Mouse (Mus musculus): ENCODE measurements around the gene Pcdh9. TPM values are rescaled to one million over a fixed set of nuclear protein-coding genes. Genes with fewer than 3 reads are reported as not detected.
"Not testable (repeated sequence)": the region's sequence is repeated elsewhere in the genome, so short reads cannot be mapped to it uniquely, and the experiment has no call there.

Pcdh9 gene
- total and polyA plus RNA-seq, 2 experiments, result 0.01 to 0.37 TPM

DNA sequence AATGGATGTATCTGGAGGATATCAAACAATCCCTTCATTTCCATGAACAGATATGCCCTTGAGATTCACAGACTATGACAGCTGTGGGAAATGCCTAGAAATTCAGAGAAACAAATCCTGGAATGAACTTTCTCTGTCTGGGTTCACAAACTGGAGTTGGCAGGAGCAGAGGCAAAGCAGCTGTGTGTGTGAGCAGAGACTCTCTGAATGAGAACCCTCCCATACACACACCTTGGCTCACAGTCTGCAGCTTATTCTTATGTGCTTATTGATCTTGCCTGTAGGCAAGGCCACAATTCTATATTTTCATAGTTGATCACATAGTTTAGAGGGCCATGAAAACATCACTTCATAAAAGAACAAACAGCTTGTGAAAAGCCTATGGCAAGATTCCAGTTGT, 614.8 kb downstream of the Pcdh9 start:
- H3K36me3 ChIP-seq (ENCODE audit: control insufficient read depth, insufficient read depth, low read length), result no peaks in the 10 kb centered on the region
- H3K4me1 ChIP-seq (ENCODE audit: control insufficient read depth, insufficient read depth, low read length), result no peaks in the 10 kb centered on the region
- H3K27ac ChIP-seq (replicated peaks; ENCODE audit: insufficient read depth, low read depth, low read length), result no peak overlapping the region
- TF ChIP-seq CTCF (IDR thresholded peaks at IDR 0.05; ENCODE audit: low read depth, low read length) (no peak), POLR2A (IDR thresholded peaks at IDR 0.05; ENCODE audit: extremely low read depth, insufficient read depth, low read length) (no peak)
- no peak for DNase-seq (ENCODE audit: extremely low read depth, low read depth, low spot score)
- H3K27me3 ChIP-seq (ENCODE audit: control insufficient read depth, insufficient read depth, low read length), result no peaks in the 10 kb centered on the region
- no peaks in the 10 kb centered on the region for H3K79me2 ChIP-seq (ENCODE audit: control insufficient read depth, insufficient read depth, low read length)
- no peak overlapping the region for H3K9ac ChIP-seq (ENCODE audit: low read depth, low read length)
- no peak overlapping the region for H3K4me3 ChIP-seq (ENCODE audit: insufficient read depth, low read depth, low read length)

- H3K9ac ChIP-seq (ENCODE audit: low read depth, low read length), result no peak overlapping the region
- no peak overlapping the region for H3K4me3 ChIP-seq (ENCODE audit: insufficient read depth, low read depth, low read length)
- DNase-seq (ENCODE audit: extremely low read depth, low read depth, low spot score), result no peak
- no peaks in the 10 kb centered on the region for H3K36me3 ChIP-seq (ENCODE audit: control insufficient read depth, insufficient read depth, low read length)
- TF ChIP-seq POLR2A (IDR thresholded peaks at IDR 0.05; ENCODE audit: extremely low read depth, insufficient read depth, low read length) (no peak), CTCF (IDR thresholded peaks at IDR 0.05; ENCODE audit: low read depth, low read length) (no peak)
- H3K27me3 ChIP-seq (ENCODE audit: control insufficient read depth, insufficient read depth, low read length), result no peaks in the 10 kb centered on the region
- no peaks in the 10 kb centered on the region for H3K79me2 ChIP-seq (ENCODE audit: control insufficient read depth, insufficient read depth, low read length)
- no peaks in the 10 kb centered on the region for H3K4me1 ChIP-seq (ENCODE audit: control insufficient read depth, insufficient read depth, low read length)
- H3K27ac ChIP-seq (replicated peaks; ENCODE audit: insufficient read depth, low read depth, low read length), result no peak overlapping the region
Observed at GRCm38 (mm10) chr14:93274767-93275166, 615.7 kb downstream of the Pcdh9 start.

DNA sequence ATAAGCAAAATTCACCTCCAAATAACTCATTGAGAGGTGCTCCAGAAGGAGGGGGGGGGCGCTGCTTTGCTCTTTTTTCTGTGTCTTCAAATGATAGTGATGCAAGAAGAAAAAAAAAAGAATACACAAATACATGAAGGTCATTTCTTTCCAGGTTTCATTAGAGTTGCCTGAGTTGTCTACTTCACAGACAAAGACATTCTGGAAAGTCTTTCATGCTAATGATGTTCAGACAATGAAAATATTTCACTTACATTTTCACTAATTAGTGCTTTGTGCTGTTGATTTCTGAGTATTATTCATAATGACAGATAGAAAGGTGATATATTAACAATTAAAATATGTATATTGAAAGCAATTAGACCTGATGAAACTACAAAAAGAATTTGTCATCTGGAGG, 637.1 kb downstream of the Pcdh9 start:
- no peak overlapping the region for H3K4me3 ChIP-seq (ENCODE audit: insufficient read depth, low read depth, low read length)
- no peak overlapping the region for H3K9ac ChIP-seq (ENCODE audit: low read depth, low read length)
- TF ChIP-seq POLR2A (IDR thresholded peaks at IDR 0.05; ENCODE audit: extremely low read depth, insufficient read depth, low read length) (no peak), CTCF (IDR thresholded peaks at IDR 0.05; ENCODE audit: low read depth, low read length) (no peak)
- WGBS, result 79% methylated on average over 1 of the region's 1 CpGs
- H3K4me1 ChIP-seq (ENCODE audit: control insufficient read depth, insufficient read depth, low read length), result no peaks in the 10 kb centered on the region
- no peak overlapping the region for H3K27ac ChIP-seq (replicated peaks; ENCODE audit: insufficient read depth, low read depth, low read length)
- H3K79me2 ChIP-seq (ENCODE audit: control insufficient read depth, insufficient read depth, low read length), result no peaks in the 10 kb centered on the region
- H3K36me3 ChIP-seq (ENCODE audit: control insufficient read depth, insufficient read depth, low read length), result no peaks in the 10 kb centered on the region
- no peak for DNase-seq (ENCODE audit: extremely low read depth, low read depth, low spot score)
- H3K27me3 ChIP-seq (ENCODE audit: control insufficient read depth, insufficient read depth, low read length), result peaks cover 2% of the 10 kb centered on the region; the same call in 1 of the 2 replicates

DNA sequence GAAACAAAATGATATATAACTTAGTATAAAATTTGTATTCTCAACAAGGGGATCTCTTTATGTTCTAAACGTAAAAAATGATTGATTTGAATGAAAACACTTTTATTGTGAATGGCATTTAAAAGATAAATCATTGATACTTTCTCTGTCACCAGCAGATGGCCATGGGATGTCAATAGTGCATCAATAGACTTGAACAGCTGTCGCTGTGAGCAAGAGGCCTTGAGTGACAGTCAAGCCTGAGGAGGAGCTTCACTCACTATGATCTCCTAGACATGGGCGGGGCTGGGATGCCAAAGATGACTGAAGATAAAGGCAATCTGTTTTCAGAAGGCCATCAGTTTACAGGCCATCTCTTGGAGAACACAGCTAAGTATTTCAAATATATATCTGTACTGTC, 650.2 kb downstream of the Pcdh9 start:
- Histone ChIP-seq H3K9ac (ENCODE audit: low read depth, low read length) (no peak overlapping the region), H3K4me3 (ENCODE audit: insufficient read depth, low read depth, low read length) (no peak overlapping the region), H3K4me1 (ENCODE audit: control insufficient read depth, insufficient read depth, low read length) (no peaks in the 10 kb centered on the region), H3K36me3 (ENCODE audit: control insufficient read depth, insufficient read depth, low read length) (no peaks in the 10 kb centered on the region), H3K79me2 (ENCODE audit: control insufficient read depth, insufficient read depth, low read length) (no peaks in the 10 kb centered on the region), H3K27ac (replicated peaks; ENCODE audit: insufficient read depth, low read depth, low read length) (no peak overlapping the region), H3K27me3 (ENCODE audit: control insufficient read depth, insufficient read depth, low read length) (no peaks in the 10 kb centered on the region)
- no peak for DNase-seq (ENCODE audit: extremely low read depth, low read depth, low spot score)
- TF ChIP-seq CTCF (IDR thresholded peaks at IDR 0.05; ENCODE audit: low read depth, low read length) (no peak), POLR2A (IDR thresholded peaks at IDR 0.05; ENCODE audit: extremely low read depth, insufficient read depth, low read length) (no peak)
- whole genome bisulfite sequencing, result 67% methylated on average over 3 of the region's 3 CpGs

- DNase-seq (ENCODE audit: extremely low read depth, low read depth, low spot score), result no peak
- no peak overlapping the region for H3K9ac ChIP-seq (ENCODE audit: low read depth, low read length)
- H3K36me3 ChIP-seq (ENCODE audit: control insufficient read depth, insufficient read depth, low read length), result no peaks in the 10 kb centered on the region
- H3K27me3 ChIP-seq (ENCODE audit: control insufficient read depth, insufficient read depth, low read length), result no peaks in the 10 kb centered on the region
- H3K4me1 ChIP-seq (ENCODE audit: control insufficient read depth, insufficient read depth, low read length), result no peaks in the 10 kb centered on the region
- H3K4me3 ChIP-seq (ENCODE audit: insufficient read depth, low read depth, low read length), result no peak overlapping the region
- WGBS, result 79% methylated on average over 3 of the region's 3 CpGs
- no peaks in the 10 kb centered on the region for H3K79me2 ChIP-seq (ENCODE audit: control insufficient read depth, insufficient read depth, low read length)
- no peak for TF ChIP-seq CTCF (IDR thresholded peaks at IDR 0.05; ENCODE audit: low read depth, low read length)
- no peak for TF ChIP-seq POLR2A (IDR thresholded peaks at IDR 0.05; ENCODE audit: extremely low read depth, insufficient read depth, low read length)
- no peak overlapping the region for H3K27ac ChIP-seq (replicated peaks; ENCODE audit: insufficient read depth, low read depth, low read length)
Observed at GRCm38 (mm10) chr14:93234333-93234732, 656.1 kb downstream of the Pcdh9 start.

DNA sequence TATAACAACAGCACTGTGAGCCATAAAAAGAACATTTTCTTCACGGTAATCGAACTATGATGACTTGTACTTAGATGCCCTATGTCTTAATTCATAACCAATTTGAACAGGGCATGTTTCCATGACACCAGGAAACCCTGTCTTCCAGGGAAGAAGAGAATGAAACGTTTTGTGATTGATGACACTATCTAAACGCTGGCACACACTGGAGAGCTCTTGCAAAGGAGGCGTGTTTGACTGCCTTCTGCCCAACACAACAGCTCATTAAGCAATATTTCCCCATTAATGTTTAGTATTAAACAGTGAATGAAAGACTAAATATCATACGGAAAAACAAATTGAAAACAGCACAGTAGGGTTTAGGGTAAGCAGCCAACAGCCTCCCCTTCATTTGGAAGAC, 656.9 kb downstream of the Pcdh9 start:
- Histone ChIP-seq H3K4me3 (ENCODE audit: insufficient read depth, low read depth, low read length) (no peak overlapping the region), H3K27ac (replicated peaks; ENCODE audit: insufficient read depth, low read depth, low read length) (no peak overlapping the region), H3K36me3 (ENCODE audit: control insufficient read depth, insufficient read depth, low read length) (no peaks in the 10 kb centered on the region), H3K9ac (ENCODE audit: low read depth, low read length) (no peak overlapping the region), H3K27me3 (ENCODE audit: control insufficient read depth, insufficient read depth, low read length) (no peaks in the 10 kb centered on the region), H3K79me2 (ENCODE audit: control insufficient read depth, insufficient read depth, low read length) (no peaks in the 10 kb centered on the region), H3K4me1 (ENCODE audit: control insufficient read depth, insufficient read depth, low read length) (no peaks in the 10 kb centered on the region)
- no peak for DNase-seq (ENCODE audit: extremely low read depth, low read depth, low spot score)
- 68% methylated on average over 6 of the region's 6 CpGs for WGBS
- TF ChIP-seq POLR2A (IDR thresholded peaks at IDR 0.05; ENCODE audit: extremely low read depth, insufficient read depth, low read length) (no peak), CTCF (IDR thresholded peaks at IDR 0.05; ENCODE audit: low read depth, low read length) (no peak)

GRCm38 (mm10) chr14:93214846-93215245, 675.6 kb downstream of the Pcdh9 start:
- H3K79me2 ChIP-seq (ENCODE audit: control insufficient read depth, insufficient read depth, low read length); DNase-seq (ENCODE audit: extremely low read depth, low read depth, low spot score); H3K9ac ChIP-seq (ENCODE audit: low read depth, low read length); H3K4me3 ChIP-seq (ENCODE audit: insufficient read depth, low read depth, low read length); H3K27me3 ChIP-seq (ENCODE audit: control insufficient read depth, insufficient read depth, low read length); H3K27ac ChIP-seq (replicated peaks; ENCODE audit: insufficient read depth, low read depth, low read length); H3K4me1 ChIP-seq (ENCODE audit: control insufficient read depth, insufficient read depth, low read length); H3K36me3 ChIP-seq (ENCODE audit: control insufficient read depth, insufficient read depth, low read length): not testable (repeated sequence)
- 95% methylated on average over 6 of the region's 15 CpGs for whole genome bisulfite sequencing

Data from liver, adult 2 months (tissue).